In the genomic region with DNA sequence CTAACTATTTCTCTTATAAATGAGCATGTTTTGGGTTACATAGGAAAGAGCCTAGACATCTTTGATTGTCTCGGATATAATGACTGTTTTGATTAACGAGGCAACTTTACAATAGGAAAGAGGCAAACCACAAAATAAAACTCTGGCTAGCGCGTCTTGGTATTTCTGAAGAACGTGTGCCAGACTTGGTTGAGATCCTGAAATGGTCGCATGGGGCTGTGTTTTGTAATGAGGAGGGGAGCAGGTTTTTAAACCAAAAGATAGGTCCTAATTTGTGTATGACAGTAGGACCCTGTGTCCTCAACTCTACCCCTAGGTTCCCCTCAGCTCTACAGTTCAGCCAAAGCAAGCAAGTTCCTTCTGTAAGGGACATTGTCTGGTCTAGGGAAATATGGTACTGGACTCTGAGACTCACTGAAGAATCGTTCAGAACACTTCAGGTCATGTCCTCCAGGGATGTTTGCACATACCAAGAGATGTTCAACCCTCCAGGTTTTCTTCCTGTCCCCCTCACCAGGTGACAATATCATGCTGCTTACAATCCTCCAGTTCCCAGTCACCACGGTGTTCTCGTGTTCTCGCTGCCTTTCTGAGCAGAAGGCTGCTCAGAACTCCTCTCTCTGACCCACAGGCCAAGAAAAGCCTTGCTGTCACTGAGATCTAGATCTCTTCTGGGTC, we compare ENCODE assay signal across 15 mouse cellular contexts.
DNase-seq lines count a peak whose midpoint lies in the region; ATAC-seq lines count a peak whose summit lies in the region.
"Had no signal": no experiment of that assay in that cellular context is flagged by ENCODE, and none has a peak within 500 bp of the region (broad histone marks: within the 10 kb centered on the region; RNA-seq: fewer than 3 reads in every experiment).

No protein-coding gene starts in this region.

- intact Hi-C loops in heart, postnatal 14 days (cut with DNase I): loop anchor here (5.0 kb wide), 1 partner anchor 70 kb away; no protein-coding TSS in a partner anchor

- no peak overlapping the region for H3K4me3 ChIP-seq in heart, embryonic 15.5 days
- H3K4me3 ChIP-seq in intestine, embryonic 16.5 days (ENCODE audit: low read length): no peak overlapping the region
- H3K4me3 ChIP-seq: limb, embryonic 12.5 days; midbrain, embryonic 12.5 days; neural tube, embryonic 15.5 days had no signal

- no peaks in the 10 kb centered on the region for H3K36me3 ChIP-seq in heart, embryonic 15.5 days
- H3K36me3 ChIP-seq in intestine, embryonic 16.5 days (ENCODE audit: control insufficient read depth, insufficient read depth, low read length): no peaks in the 10 kb centered on the region
- H3K36me3 ChIP-seq: limb, embryonic 12.5 days; midbrain, embryonic 12.5 days; neural tube, embryonic 15.5 days had no signal

- H3K9me3 ChIP-seq in heart, embryonic 15.5 days (replicated peaks): peaks cover 3% of the 10 kb centered on the region; the same call in 1 of the 2 replicates
- 0 out of 2 replicates have a peak, but pooled peaks cover 3% of the 10 kb centered on the region for H3K9me3 ChIP-seq in intestine, embryonic 16.5 days (ENCODE audit: control insufficient read depth, low read length)
- H3K9me3 ChIP-seq: neural tube, embryonic 15.5 days had no signal

- H3K27me3 ChIP-seq in heart, embryonic 15.5 days: no peaks in the 10 kb centered on the region
- no peaks in the 10 kb centered on the region for H3K27me3 ChIP-seq in intestine, embryonic 16.5 days (replicated peaks; ENCODE audit: control insufficient read depth, insufficient read depth, low read length)
- H3K27me3 ChIP-seq: limb, embryonic 12.5 days; midbrain, embryonic 12.5 days; neural tube, embryonic 15.5 days had no signal

- H3K4me1 ChIP-seq in heart, embryonic 15.5 days (replicated peaks): peaks cover 19% of the 10 kb centered on the region
- no peaks in the 10 kb centered on the region for H3K4me1 ChIP-seq in intestine, embryonic 16.5 days (ENCODE audit: control insufficient read depth, insufficient read depth, low read length)
- H3K4me1 ChIP-seq: midbrain, embryonic 12.5 days had no signal

- DNase-seq in heart, postnatal 14 days: no peak
- DNase-seq in thymus, postnatal 0 days (ENCODE audit: low spot score): peak; percentile 28
- no peak for DNase-seq in thymus, postnatal 36 days
- no peak for DNase-seq in spleen, postnatal 36 days (ENCODE audit: low spot score in 2 of 2)
- no peak for DNase-seq in testis, postnatal 14 days (ENCODE audit: low spot score)
- DNase-seq: cerebellum, adult 9-11 months; lung, postnatal 14 days; retina, postnatal 1 day had no signal

- H3K9ac ChIP-seq in heart, embryonic 15.5 days: no peak overlapping the region
- no peak overlapping the region for H3K9ac ChIP-seq in intestine, embryonic 16.5 days (ENCODE audit: low read depth, low read length)
- H3K9ac ChIP-seq: limb, embryonic 12.5 days; midbrain, embryonic 12.5 days; neural tube, embryonic 15.5 days had no signal

- WGBS in heart, embryonic 15.5 days: 75% methylated on average over 10 of the region's 10 CpGs
- WGBS in intestine, embryonic 16.5 days: 83% methylated on average over 10 of the region's 10 CpGs

- no peak overlapping the region for H3K4me2 ChIP-seq in heart, embryonic 15.5 days
- H3K4me2 ChIP-seq in intestine, embryonic 16.5 days (ENCODE audit: low read depth, low read length): no peak overlapping the region
- H3K4me2 ChIP-seq: limb, embryonic 12.5 days; midbrain, embryonic 12.5 days; neural tube, embryonic 15.5 days had no signal

- H3K27ac ChIP-seq in heart, embryonic 15.5 days: peak overlapping the region; percentile 8
- no peak overlapping the region for H3K27ac ChIP-seq in intestine, embryonic 16.5 days (ENCODE audit: low read length)
- H3K27ac ChIP-seq: kidney, postnatal 0 days; midbrain, embryonic 12.5 days; neural tube, embryonic 15.5 days had no signal

- ATAC-seq in heart, embryonic 15.5 days (replicated peaks; ENCODE audit: insufficient number of reproducible peaks, insufficient read depth, low FRiP score, low read depth): no peak
- ATAC-seq in intestine, embryonic 16.5 days: peak; percentile 16; the same call in 1 of the 2 replicates
- ATAC-seq: forebrain, embryonic 16.5 days had no signal
